In genomic region chr16:89571083-89571482, GRCm38 (mm10) we compare ENCODE assay signal across 15 mouse cellular contexts. TPM values are rescaled to one million over a fixed set of nuclear protein-coding genes. Genes with fewer than 3 reads are reported as not detected.
DNase-seq lines count a peak whose midpoint lies in the region; TF ChIP-seq lines count a peak whose summit lies in the region.
"Had no signal": no experiment of that assay in that cellular context is flagged by ENCODE, and none has a peak within 500 bp of the region (broad histone marks: within the 10 kb centered on the region; RNA-seq: fewer than 3 reads in every experiment).

TSS of gene Krtap11-1 (minus strand) at chr16:89571183.

- no peak for TF ChIP-seq CTCF in gastrocnemius, adult 2 months (IDR thresholded peaks at IDR 0.05)

- intact Hi-C loops in gastrocnemius, adult 2 months (cut with DNase I), result no loop called here

- peak within 1 kb of the TSS; percentile 16 for H3K4me3 ChIP-seq in gastrocnemius, adult 2 months

- no peak for DNase-seq in gastrocnemius, adult 2 months
- DNase-seq in gastrocnemius, adult 18-20 months (ENCODE audit: low spot score), result no peak
- DNase-seq: adrenal gland, adult 2 months; adrenal gland, adult 8-10 months; adrenal gland, postnatal 10 days; adrenal gland, postnatal 14 days; adrenal gland, postnatal 25 days; adrenal gland, postnatal 36 days; B cell, adult 2 months had no signal

- no peak within 1 kb of the TSS for H3K27ac ChIP-seq in gastrocnemius, adult 2 months

RNA-seq across cellular contexts. Expression of gene Krtap11-1, which starts in this region (rescaled TPM):
- total RNA-seq in gastrocnemius, adult 2 months (2021), result not detected
- total RNA-seq in gastrocnemius, adult 18-20 months (2021), result not detected
- total RNA-seq: adrenal gland, adult 18-20 months; adrenal gland, adult 2 months; adrenal gland, adult 8-10 months; adrenal gland, postnatal 10 days; adrenal gland, postnatal 14 days; adrenal gland, postnatal 25 days; adrenal gland, postnatal 36 days; adrenal gland, postnatal 4 days; CH12.LX; ES-E14; G1E; MEL had no signal
